31 mouse cellular contexts compared by ENCODE assay signal in the genomic region with DNA sequence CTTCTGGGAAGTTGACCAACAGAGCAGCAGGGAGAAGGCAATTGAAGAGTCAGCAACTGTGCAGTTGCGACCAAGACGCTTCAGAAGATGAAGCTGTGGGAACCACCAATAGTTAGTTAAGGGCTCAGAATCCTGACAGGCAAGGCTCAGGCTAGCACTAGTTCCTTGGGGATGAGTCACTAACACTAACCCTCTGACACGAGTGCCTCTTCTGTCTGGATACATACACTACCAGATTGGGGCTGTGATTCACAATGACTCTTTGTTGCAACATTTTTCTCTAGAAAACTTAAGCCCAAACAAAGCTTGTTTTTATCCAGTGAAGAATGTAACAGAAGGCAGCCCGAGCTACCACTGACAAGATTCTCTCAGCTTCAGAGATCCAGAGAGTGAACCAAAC. TPM values are rescaled to one million over a fixed set of nuclear protein-coding genes. Genes with fewer than 3 reads are reported as not detected.
DNase-seq lines count a peak whose midpoint lies in the region; ATAC-seq and TF ChIP-seq lines count a peak whose summit lies in the region.
"Had no signal": no experiment of that assay in that cellular context is flagged by ENCODE, and none has a peak within 500 bp of the region (broad histone marks: within the 10 kb centered on the region; RNA-seq: fewer than 3 reads in every experiment).

No protein-coding gene starts in this region.

- no peaks in the 10 kb centered on the region for H3K36me3 ChIP-seq in lung, postnatal 0 days (ENCODE audit: insufficient read depth, low read length)
- no peaks in the 10 kb centered on the region for H3K36me3 ChIP-seq in stomach, postnatal 0 days (ENCODE audit: control insufficient read depth, insufficient read depth, low read length)
- H3K36me3 ChIP-seq in intestine, embryonic 16.5 days (ENCODE audit: control insufficient read depth, insufficient read depth, low read length): no peaks in the 10 kb centered on the region
- H3K36me3 ChIP-seq: forebrain, embryonic 12.5 days; limb, embryonic 12.5 days; midbrain, embryonic 13.5 days; neural tube, embryonic 12.5 days had no signal

- 60% methylated on average over 4 of the region's 4 CpGs for WGBS in lung, postnatal 0 days
- WGBS in stomach, postnatal 0 days: 55% methylated on average over 4 of the region's 4 CpGs
- WGBS in intestine, embryonic 16.5 days: 76% methylated on average over 4 of the region's 4 CpGs

- TF ChIP-seq EP300 in lung, postnatal 0 days (IDR thresholded peaks at IDR 0.05): no peak
- no peak for TF ChIP-seq EP300 in stomach, postnatal 0 days (optimal IDR thresholded peaks at IDR 0.05)

- H3K9ac ChIP-seq in lung, postnatal 0 days (replicated peaks; ENCODE audit: low read depth): no peak overlapping the region
- no peak overlapping the region for H3K9ac ChIP-seq in stomach, postnatal 0 days (ENCODE audit: low read length)
- H3K9ac ChIP-seq in intestine, embryonic 16.5 days (ENCODE audit: low read depth, low read length): no peak overlapping the region
- H3K9ac ChIP-seq: forebrain, embryonic 12.5 days; limb, embryonic 12.5 days; liver, postnatal 0 days; midbrain, embryonic 13.5 days; neural tube, embryonic 12.5 days had no signal

- H3K4me2 ChIP-seq in lung, postnatal 0 days (replicated peaks; ENCODE audit: low read depth, low read length): no peak overlapping the region
- no peak overlapping the region for H3K4me2 ChIP-seq in stomach, postnatal 0 days (replicated peaks; ENCODE audit: low read depth)
- H3K4me2 ChIP-seq in intestine, embryonic 16.5 days (ENCODE audit: low read depth, low read length): no peak overlapping the region
- H3K4me2 ChIP-seq: forebrain, embryonic 12.5 days; heart, embryonic 11.5 days; limb, embryonic 12.5 days; liver, embryonic 11.5 days; midbrain, embryonic 13.5 days; neural tube, embryonic 12.5 days had no signal

- no peak overlapping the region for H3K4me3 ChIP-seq in lung, postnatal 0 days (ENCODE audit: low read depth, low read length)
- no peak overlapping the region for H3K4me3 ChIP-seq in stomach, postnatal 0 days (ENCODE audit: low read depth, low read length)
- no peak overlapping the region for H3K4me3 ChIP-seq in intestine, embryonic 16.5 days (ENCODE audit: low read length)
- H3K4me3 ChIP-seq: forebrain, embryonic 12.5 days; limb, embryonic 12.5 days; megakaryocyte, embryonic 14.5 days; midbrain, embryonic 13.5 days; neural tube, embryonic 12.5 days had no signal

- H3K27ac ChIP-seq in lung, postnatal 0 days (ENCODE audit: low read length): peak overlapping the region; percentile 54; the same call in 1 of the 2 replicates
- H3K27ac ChIP-seq in stomach, postnatal 0 days (replicated peaks): peak overlapping the region; percentile 58
- no peak overlapping the region for H3K27ac ChIP-seq in intestine, embryonic 16.5 days (ENCODE audit: low read length)
- H3K27ac ChIP-seq: forebrain, embryonic 12.5 days; kidney, postnatal 0 days; limb, embryonic 12.5 days; midbrain, embryonic 13.5 days; neural tube, embryonic 12.5 days had no signal

- TF ChIP-seq CTCF in lung, postnatal 0 days (IDR thresholded peaks at IDR 0.05): no peak
- no peak for TF ChIP-seq CTCF in stomach, postnatal 0 days (IDR thresholded peaks at IDR 0.05; ENCODE audit: low read depth)

- H3K9me3 ChIP-seq in lung, postnatal 0 days (ENCODE audit: low read length): no peaks in the 10 kb centered on the region
- no peaks in the 10 kb centered on the region for H3K9me3 ChIP-seq in stomach, postnatal 0 days (ENCODE audit: control insufficient read depth, low read length)
- no peaks in the 10 kb centered on the region for H3K9me3 ChIP-seq in intestine, embryonic 16.5 days (ENCODE audit: control insufficient read depth, low read length)
- H3K9me3 ChIP-seq: forebrain, embryonic 12.5 days; limb, embryonic 12.5 days; megakaryocyte, embryonic 14.5 days; midbrain, embryonic 13.5 days; neural tube, embryonic 12.5 days had no signal

- ATAC-seq in lung, postnatal 0 days: peak; percentile 70
- ATAC-seq in stomach, postnatal 0 days (ENCODE audit: low FRiP score, low TSS enrichment): no peak; the same call in 1 of the 2 replicates
- no peak for ATAC-seq in cerebellum, adult (ENCODE audit: insufficient number of reproducible peaks, low FRiP score, low TSS enrichment)
- ATAC-seq in intestine, embryonic 16.5 days: no peak
- ATAC-seq: CD4-positive, CD25-positive, alpha-beta regulatory T cell, adult 4 months; liver, postnatal 0 days; midbrain, embryonic 13.5 days had no signal

- peak; percentile 66 for DNase-seq in lung, postnatal 0 days (ENCODE audit: low spot score)
- DNase-seq in lung, postnatal 4 days: no peak
- DNase-seq in Muller cell, postnatal 12 days (ENCODE audit: inconsistent ontology term): peak; percentile 95
- peak; percentile 61 for DNase-seq in brain, adult 2 months (ENCODE audit: low read depth, low spot score)
- no peak for DNase-seq in stomach, postnatal 0 days (ENCODE audit: low spot score)
- DNase-seq: adrenal gland, postnatal 10 days; cerebellum, adult 9-11 months; heart, postnatal 10 days; kidney, adult 18-20 months; liver, postnatal 0 days; lung, postnatal 14 days; right cerebral cortex, postnatal 14 days; spleen, adult 18-20 months; thymus, adult 18-20 months; thymus, postnatal 36 days had no signal

- no peaks in the 10 kb centered on the region for H3K4me1 ChIP-seq in lung, postnatal 0 days (ENCODE audit: insufficient read depth, low read depth, low read length)
- no peaks in the 10 kb centered on the region for H3K4me1 ChIP-seq in stomach, postnatal 0 days (replicated peaks; ENCODE audit: control insufficient read depth, insufficient read depth)
- H3K4me1 ChIP-seq in intestine, embryonic 16.5 days (ENCODE audit: control insufficient read depth, insufficient read depth, low read length): no peaks in the 10 kb centered on the region
- H3K4me1 ChIP-seq: forebrain, embryonic 12.5 days; limb, embryonic 12.5 days; neural tube, embryonic 12.5 days had no signal

- H3K27me3 ChIP-seq in lung, postnatal 0 days (replicated peaks; ENCODE audit: insufficient read depth, low read length): no peaks in the 10 kb centered on the region
- no peaks in the 10 kb centered on the region for H3K27me3 ChIP-seq in stomach, postnatal 0 days (ENCODE audit: control insufficient read depth, insufficient read depth, low read length)
- H3K27me3 ChIP-seq in intestine, embryonic 16.5 days (replicated peaks; ENCODE audit: control insufficient read depth, insufficient read depth, low read length): no peaks in the 10 kb centered on the region
- H3K27me3 ChIP-seq: forebrain, embryonic 12.5 days; limb, embryonic 12.5 days; midbrain, embryonic 13.5 days; neural tube, embryonic 12.5 days had no signal

RNA-seq across cellular contexts. Expression of gene Serpina12, which starts 20.8 kb away (rescaled TPM):
- 0.04 TPM in 1 of 2 replicates, not detected in the other for polyA plus RNA-seq in lung, postnatal 0 days (2015; fragmentation: Nextera tagmentation; extraction: Ambion mirVana)
- polyA plus RNA-seq in stomach, postnatal 0 days (2015; fragmentation: Nextera tagmentation; extraction: Ambion mirVana): 2.5 TPM in 2 replicates
- polyA plus RNA-seq in intestine, embryonic 16.5 days (2015; fragmentation: Nextera tagmentation; extraction: Ambion mirVana): not detected in 2 replicates
- polyA plus RNA-seq: brain, embryonic 14.5 days; embryonic facial prominence, embryonic 11.5 days; forebrain, embryonic 12.5 days; heart, embryonic 11.5 days; hindbrain, embryonic 11.5 days; kidney, postnatal 0 days; limb, embryonic 12.5 days; liver, embryonic 11.5 days; midbrain, embryonic 13.5 days; neural tube, embryonic 12.5 days had no signal

RNA-seq across cellular contexts. Expression of gene Serpina5, which starts 35.9 kb away (rescaled TPM):
- polyA plus RNA-seq in lung, postnatal 0 days (2015; fragmentation: Nextera tagmentation; extraction: Ambion mirVana): not detected in 2 replicates
- polyA plus RNA-seq in stomach, postnatal 0 days (2015; fragmentation: Nextera tagmentation; extraction: Ambion mirVana): 0.07 and 0.10 TPM in 2 replicates
- polyA plus RNA-seq in intestine, embryonic 16.5 days (2015; fragmentation: Nextera tagmentation; extraction: Ambion mirVana): 0.06 and 0.10 TPM in 2 replicates
- polyA plus RNA-seq: brain, embryonic 14.5 days; CD4-positive, CD25-positive, alpha-beta regulatory T cell, adult 4 months; embryonic facial prominence, embryonic 11.5 days; forebrain, embryonic 12.5 days; heart, embryonic 11.5 days; hindbrain, embryonic 11.5 days; kidney, postnatal 0 days; large intestine, adult 2 months; limb, embryonic 12.5 days; liver, embryonic 11.5 days; midbrain, embryonic 13.5 days; neural tube, embryonic 12.5 days had no signal

RNA-seq across cellular contexts. Expression of gene Serpina3a, which starts 47.5 kb away (rescaled TPM):
- polyA plus RNA-seq in lung, postnatal 0 days (2015; fragmentation: Nextera tagmentation; extraction: Ambion mirVana): not detected in 2 replicates
- not detected in 2 replicates for polyA plus RNA-seq in stomach, postnatal 0 days (2015; fragmentation: Nextera tagmentation; extraction: Ambion mirVana)
- polyA plus RNA-seq in intestine, embryonic 16.5 days (2015; fragmentation: Nextera tagmentation; extraction: Ambion mirVana): not detected in 2 replicates
- polyA plus RNA-seq: brain, embryonic 14.5 days; CD4-positive, CD25-positive, alpha-beta regulatory T cell, adult 4 months; embryonic facial prominence, embryonic 11.5 days; forebrain, embryonic 12.5 days; gonadal fat pad, adult 2 months; heart, embryonic 11.5 days; hindbrain, embryonic 11.5 days; kidney, postnatal 0 days; large intestine, adult 2 months; limb, embryonic 12.5 days; liver, embryonic 11.5 days; liver, postnatal 0 days; midbrain, embryonic 13.5 days; neural tube, embryonic 12.5 days had no signal

RNA-seq across cellular contexts. Expression of gene Serpina9, which starts 51.4 kb away (rescaled TPM):
- polyA plus RNA-seq in lung, postnatal 0 days (2015; fragmentation: Nextera tagmentation; extraction: Ambion mirVana): 0.32 and 0.89 TPM in 2 replicates
- polyA plus RNA-seq in stomach, postnatal 0 days (2015; fragmentation: Nextera tagmentation; extraction: Ambion mirVana): 14.9 and 15.4 TPM in 2 replicates
- 0.04 TPM in 1 of 2 replicates, not detected in the other for polyA plus RNA-seq in intestine, embryonic 16.5 days (2015; fragmentation: Nextera tagmentation; extraction: Ambion mirVana)
- polyA plus RNA-seq: embryonic facial prominence, embryonic 11.5 days; forebrain, embryonic 12.5 days; gonadal fat pad, adult 2 months; hindbrain, embryonic 11.5 days; kidney, postnatal 0 days; limb, embryonic 12.5 days; liver, embryonic 11.5 days; midbrain, embryonic 13.5 days; neural tube, embryonic 12.5 days had no signal

Comparison
In these comparisons a context has a peak if more than half of its experiments do, and no peak if none do; other contexts are left out.
1. DNase-seq: peak in lung, postnatal 0 days (single experiment), Muller cell, postnatal 12 days (single experiment) and brain, adult 2 months (single experiment); none in lung, postnatal 4 days (0 of 2) and stomach, postnatal 0 days (single experiment).